Mouse (Mus musculus) forebrain, embryonic 10.5 days (tissue): Measurements from ENCODE around the gene Tmem115. TPM values are rescaled to one million over a fixed set of nuclear protein-coding genes. Genes with fewer than 3 reads are reported as not detected.
"Not testable (repeated sequence)": the region's sequence is repeated elsewhere in the genome, so short reads cannot be mapped to it uniquely, and the experiment has no call there.

Experiments used
- DNase-seq: peaks from one replicate; pipeline ENCODE4 v3.0.0-alpha.2; 2017; ENCODE audit warnings: low spot score; ENCODE audit errors: extremely low spot score
- H3K27ac ChIP-seq: fragments of 300-500 bp; sonication (generic); 2 replicates; pipeline ENCODE4 v1.5.1; 2016; ENCODE audit warnings: mild to moderate bottlenecking
- H3K27me3 ChIP-seq: fragments of 300-500 bp; sonication (generic); 2 replicates; pipeline ENCODE4 v1.6.1; 2016; ENCODE audit warnings: mild to moderate bottlenecking; ENCODE audit not compliant: poor library complexity, severe bottlenecking
- H3K36me3 ChIP-seq: fragments of 300-500 bp; sonication (generic); replicated peaks from 2 replicates; pipeline ENCODE4 v1.6.1; 2016; ENCODE audit warnings: mild to moderate bottlenecking, moderate library complexity
- H3K4me1 ChIP-seq: fragments of 300-500 bp; sonication (generic); 2 replicates; pipeline ENCODE4 v1.6.1; 2016
- H3K4me3 ChIP-seq: fragments of 300-500 bp; sonication (generic); 2 replicates; pipeline ENCODE4 v1.5.1; 2016; ENCODE audit warnings: mild to moderate bottlenecking, moderate library complexity
- H3K9me3 ChIP-seq: fragments of 300-500 bp; sonication (generic); 2 replicates; pipeline ENCODE4 v1.6.1; 2016; ENCODE audit warnings: mild to moderate bottlenecking, moderate library complexity
- WGBS: fragments of 180-500 bp; shearing (Covaris S2); methylation state at CpG from one replicate; pipeline ENCODE4 v1.1.7; 2016; 5-methylcytosine and 5-hydroxymethylcytosine counted together
- polyA plus RNA-seq: library from polyadenylated mRNA; unstranded; fragments of >200 nt; fragmentation: Nextera tagmentation; extraction: Ambion mirVana; gene quantifications from 2 replicates; pipeline ENCODE4 v1.2.1, GENCODE M21; 2016

Tmem115 gene
- polyA plus RNA-seq, 1 experiment from 2014 or later, result 33.0 TPM

DNA sequence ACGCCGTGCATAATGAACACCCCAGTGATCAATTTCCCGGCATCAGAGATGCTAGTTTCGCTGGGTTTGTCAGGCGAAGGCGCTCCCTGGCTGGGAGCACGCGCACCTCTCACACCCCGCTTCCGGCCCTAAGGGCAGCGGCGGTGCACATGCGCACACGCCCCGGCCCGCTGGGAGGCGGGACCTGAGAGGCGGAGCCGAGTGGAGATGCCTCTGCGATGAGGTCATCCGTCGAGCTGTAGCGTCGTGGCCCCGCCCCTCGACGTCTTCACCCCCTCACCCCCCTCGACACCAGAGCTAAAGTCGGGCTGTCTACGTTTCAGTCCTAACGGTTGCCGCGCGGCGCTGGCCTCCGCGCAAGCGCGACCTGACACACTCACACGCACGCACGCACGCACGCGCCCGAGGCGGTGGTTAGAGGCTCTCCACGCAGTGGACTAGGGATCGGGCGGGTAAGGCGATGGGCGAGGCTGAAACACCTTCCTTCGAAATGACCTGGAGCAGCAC is 20.6 kb downstream of the Tmem115 start:
- Histone ChIP-seq H3K27ac (peak overlapping the region; percentile 96), H3K4me1 (peaks cover 73% of the 10 kb centered on the region), H3K27me3 (peaks cover 39% of the 10 kb centered on the region), H3K4me3 (peak overlapping the region; percentile 88), H3K36me3 (peaks cover 34% of the 10 kb centered on the region), H3K9me3 (no peaks in the 10 kb centered on the region)
- DNase-seq, result peak; percentile 98
- under 1% methylated on average over 53 of the region's 53 CpGs for WGBS

DNA sequence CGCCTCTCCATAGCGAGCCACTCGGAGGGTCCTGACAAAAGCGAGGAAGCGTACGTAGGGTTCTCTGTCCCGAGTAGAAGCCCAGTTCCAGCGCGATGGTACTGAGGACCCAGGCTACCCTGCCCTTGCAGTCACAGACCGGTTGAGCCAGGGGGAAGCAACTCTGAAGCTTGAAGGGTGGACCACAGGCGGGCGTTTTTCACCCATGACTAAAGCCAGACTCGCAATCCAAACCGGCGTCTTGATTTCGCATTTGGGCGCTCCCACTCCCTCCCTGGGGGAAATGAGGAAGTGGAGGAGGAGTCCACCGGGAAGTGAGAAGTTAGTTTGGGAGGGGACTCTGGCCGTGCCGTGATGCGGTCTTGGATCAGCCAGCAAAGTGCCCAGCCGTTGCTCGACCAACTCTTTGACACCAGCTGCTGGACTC is 21.3 kb downstream of the Tmem115 start:
- peak overlapping the region; percentile 96 for H3K27ac ChIP-seq
- H3K9me3 ChIP-seq, result no peaks in the 10 kb centered on the region
- WGBS, result under 1% methylated on average over 23 of the region's 23 CpGs
- peaks cover 68% of the 10 kb centered on the region for H3K4me1 ChIP-seq
- peak; percentile 60 for DNase-seq
- H3K4me3 ChIP-seq, result peak overlapping the region; percentile 88
- H3K27me3 ChIP-seq, result peaks cover 32% of the 10 kb centered on the region
- H3K36me3 ChIP-seq, result peaks cover 41% of the 10 kb centered on the region

- 56% methylated on average over 2 of the region's 2 CpGs for WGBS
Measured at GRCm38 (mm10) chr9:107555701-107556100, 22.0 kb downstream of the Tmem115 start.

DNA sequence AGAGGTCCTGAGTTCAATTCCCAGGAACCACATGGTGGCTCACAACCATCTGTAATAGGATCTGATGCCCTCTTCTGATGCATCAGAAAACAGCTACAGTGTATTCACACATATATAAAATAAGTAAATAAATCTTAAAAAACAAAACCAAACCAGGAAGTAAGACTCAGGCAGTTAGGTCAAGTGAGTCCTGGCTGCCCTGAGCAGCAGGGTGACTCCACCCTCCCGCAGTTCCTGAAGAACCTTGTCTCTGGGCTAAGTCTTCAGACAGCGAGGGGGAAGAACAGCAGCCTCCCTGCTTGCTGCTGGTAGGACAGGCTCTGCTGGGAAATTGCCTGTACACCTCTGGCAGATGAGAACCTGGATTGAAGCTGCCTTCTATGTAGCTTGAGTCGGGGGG is 22.6 kb downstream of the Tmem115 start:
- Histone ChIP-seq H3K27me3 (peaks cover 19% of the 10 kb centered on the region), H3K36me3 (peaks cover 54% of the 10 kb centered on the region), H3K27ac (no peak overlapping the region), H3K9me3 (no peaks in the 10 kb centered on the region), H3K4me1 (peaks cover 55% of the 10 kb centered on the region), H3K4me3 (peak overlapping the region; percentile 88)
- DNase-seq, result no peak
- WGBS, result 74% methylated on average over 3 of the region's 3 CpGs

More at GRCm38 (mm10) chr9:107555701-107556100, 22.0 kb downstream of the Tmem115 start:
- Histone ChIP-seq H3K36me3 (peaks cover 48% of the 10 kb centered on the region), H3K4me3 (peak overlapping the region; percentile 88), H3K27ac (peak overlapping the region; percentile 96), H3K9me3 (no peaks in the 10 kb centered on the region), H3K4me1 (peaks cover 61% of the 10 kb centered on the region), H3K27me3 (peaks cover 26% of the 10 kb centered on the region)
- DNase-seq, result no peak

DNA sequence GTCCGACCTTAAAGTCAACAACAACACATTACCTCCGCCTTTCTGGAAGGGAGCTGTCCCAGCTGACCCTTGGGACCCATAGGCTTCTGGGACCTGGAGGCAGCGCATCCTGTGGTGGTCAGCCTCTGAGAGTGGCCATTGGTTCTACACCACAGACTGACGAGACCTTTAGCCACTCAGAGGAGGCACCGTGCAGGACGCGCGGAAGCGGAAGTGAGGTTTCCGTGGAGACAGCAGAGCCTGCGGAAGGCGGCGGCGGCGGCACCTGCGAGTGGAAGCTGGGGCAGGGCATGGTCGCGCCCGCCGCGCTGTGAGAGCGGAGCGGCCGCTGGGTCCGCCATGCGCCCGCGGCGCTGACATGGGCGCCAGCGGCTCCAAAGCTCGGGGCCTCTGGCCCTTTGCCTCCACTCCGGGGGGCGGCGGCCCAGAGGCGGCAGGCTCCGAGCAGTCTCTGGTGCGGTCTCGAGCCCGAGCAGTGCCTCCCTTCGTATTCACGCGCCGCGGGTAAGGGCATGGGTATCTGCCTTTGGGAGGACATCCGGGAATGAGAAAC is 29.4 kb downstream of the Tmem115 start, which contains the start of gene Tusc2:
Tusc2 (plus strand) TSS at position 227 of the 553 bp plus-strand sequence.
- no peaks in the 10 kb centered on the region for H3K9me3 ChIP-seq
- H3K4me3 ChIP-seq, result peak within 1 kb of the TSS; percentile 93
- peak within 1 kb of the TSS; percentile 88 for H3K27ac ChIP-seq
- peaks cover 72% of the 10 kb centered on the region for H3K36me3 ChIP-seq
- peaks cover 61% of the 10 kb centered on the region for H3K4me1 ChIP-seq
- H3K27me3 ChIP-seq, result no peaks in the 10 kb centered on the region
- DNase-seq, result peak; percentile 96
- 1% methylated on average over 46 of the region's 46 CpGs for WGBS

DNA sequence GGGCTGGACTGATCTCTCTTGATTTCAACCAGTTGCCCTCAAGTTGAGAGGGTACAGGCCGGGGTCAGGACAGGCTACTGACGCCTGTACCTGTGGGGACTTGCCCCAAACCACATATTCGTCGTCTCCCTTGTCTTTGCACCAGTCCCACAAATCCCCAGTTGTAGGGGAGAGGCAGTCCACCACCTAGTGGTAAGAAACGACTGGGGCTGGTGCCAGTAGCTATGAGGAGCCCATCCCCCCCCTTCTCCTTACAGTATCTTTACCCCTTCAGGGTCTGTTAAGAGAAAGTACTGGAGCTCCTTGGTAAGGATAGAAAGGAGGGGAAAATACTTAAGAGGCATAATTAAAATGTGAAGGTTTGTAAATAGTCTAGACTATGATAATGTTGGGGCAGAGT is 31.8 kb downstream of the Tmem115 start:
- H3K9me3 ChIP-seq, H3K27me3 ChIP-seq, DNase-seq, H3K27ac ChIP-seq: not testable (repeated sequence)
- Histone ChIP-seq H3K36me3 (peaks cover 53% of the 10 kb centered on the region), H3K4me3 (peak overlapping the region; percentile 93; the same call in 1 of the 2 replicates), H3K4me1 (peaks cover 75% of the 10 kb centered on the region)
- 53% methylated on average over 5 of the region's 5 CpGs for WGBS

- peak; percentile 80 for DNase-seq
- Histone ChIP-seq H3K27me3 (no peaks in the 10 kb centered on the region), H3K4me1 (peaks cover 82% of the 10 kb centered on the region), H3K9me3 (no peaks in the 10 kb centered on the region), H3K36me3 (peaks cover 53% of the 10 kb centered on the region), H3K4me3 (peak overlapping the region; percentile 93; the same call in 1 of the 2 replicates), H3K27ac (peak overlapping the region; percentile 65; the same call in 1 of the 2 replicates)
- 61% methylated on average over 15 of the region's 15 CpGs for WGBS
Measured at GRCm38 (mm10) chr9:107566041-107566709, 32.4 kb downstream of the Tmem115 start.

- Histone ChIP-seq H3K4me3 (peak overlapping the region; percentile 93), H3K27me3 (no peaks in the 10 kb centered on the region), H3K27ac (peak overlapping the region; percentile 94), H3K9me3 (no peaks in the 10 kb centered on the region), H3K36me3 (peaks cover 53% of the 10 kb centered on the region), H3K4me1 (peaks cover 88% of the 10 kb centered on the region)
- no peak for DNase-seq
- WGBS, result 65% methylated on average over 3 of the region's 3 CpGs
Measured at GRCm38 (mm10) chr9:107566855-107567254, 33.1 kb downstream of the Tmem115 start.

- peak within 1 kb of the TSS; percentile 94 for H3K27ac ChIP-seq
- peaks cover 55% of the 10 kb centered on the region for H3K36me3 ChIP-seq
- 4% methylated on average over 18 of the region's 18 CpGs for WGBS
- H3K4me1 ChIP-seq, result peaks cover 86% of the 10 kb centered on the region
- no peaks in the 10 kb centered on the region for H3K9me3 ChIP-seq
- no peaks in the 10 kb centered on the region for H3K27me3 ChIP-seq
- no peak for DNase-seq
- peak within 1 kb of the TSS; percentile 93 for H3K4me3 ChIP-seq
Measured at GRCm38 (mm10) chr9:107567702-107568319, 34.1 kb downstream of the Tmem115 start, which contains the start of gene Hyal2. TSS of gene Hyal2 (plus strand) at chr9:107567945.

- under 1% methylated on average over 41 of the region's 41 CpGs for WGBS
- H3K4me1 ChIP-seq, result peaks cover 78% of the 10 kb centered on the region
Measured at GRCm38 (mm10) chr9:107568331-107569261, 34.9 kb downstream of the Tmem115 start.

DNA sequence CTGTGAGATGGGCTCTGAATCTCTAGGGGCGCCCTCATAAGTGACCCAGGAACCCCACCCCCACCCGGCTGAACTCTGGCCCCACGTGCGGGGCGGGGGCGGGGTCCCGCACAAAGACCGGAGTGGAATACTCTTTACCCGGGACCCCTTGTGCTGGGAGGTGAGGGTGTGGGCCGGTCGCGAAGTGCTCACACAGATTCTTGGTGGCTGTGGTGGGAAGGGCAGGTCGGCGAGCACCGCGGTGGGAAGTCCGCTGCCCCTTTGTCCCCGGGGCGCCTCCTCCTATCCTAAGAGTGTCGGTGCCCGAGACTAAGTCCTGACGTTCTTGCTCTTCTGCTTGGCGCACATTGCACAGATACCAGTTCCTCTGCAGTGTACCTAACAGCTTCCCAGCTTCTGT is 35.5 kb downstream of the Tmem115 start:
- under 1% methylated on average over 23 of the region's 23 CpGs for WGBS
- H3K27me3 ChIP-seq, result no peaks in the 10 kb centered on the region
- H3K9me3 ChIP-seq, result peaks cover 3% of the 10 kb centered on the region; the same call in 1 of the 2 replicates
- H3K27ac ChIP-seq, result peak overlapping the region; percentile 94
- peaks cover 71% of the 10 kb centered on the region for H3K4me1 ChIP-seq
- H3K36me3 ChIP-seq, result peaks cover 68% of the 10 kb centered on the region
- no peak for DNase-seq
- peak overlapping the region; percentile 93 for H3K4me3 ChIP-seq

More at GRCm38 (mm10) chr9:107568331-107569261, 34.9 kb downstream of the Tmem115 start:
- Histone ChIP-seq H3K9me3 (peaks cover 2% of the 10 kb centered on the region; the same call in 1 of the 2 replicates), H3K27ac (peak overlapping the region; percentile 94), H3K36me3 (peaks cover 63% of the 10 kb centered on the region), H3K27me3 (no peaks in the 10 kb centered on the region), H3K4me3 (peak overlapping the region; percentile 93)
- DNase-seq, result peak; percentile 90

GRCm38 (mm10) chr9:107570016-107570415 is 36.3 kb downstream of the Tmem115 start:
- Histone ChIP-seq H3K4me3 (peak overlapping the region; percentile 93), H3K27me3 (no peaks in the 10 kb centered on the region), H3K9me3 (peaks cover 3% of the 10 kb centered on the region; the same call in 1 of the 2 replicates), H3K4me1 (peaks cover 64% of the 10 kb centered on the region), H3K36me3 (peaks cover 68% of the 10 kb centered on the region), H3K27ac (peak overlapping the region; percentile 94)
- WGBS, result 63% methylated on average over 13 of the region's 13 CpGs
- no peak for DNase-seq
